Mouse (Mus musculus) small intestine, adult 2 months (tissue): ENCODE measurements around the gene Negr1.

Experiments
- CTCF ChIP-seq: fragments of 200-500 bp; IDR thresholded peaks from 2 replicates; pipeline ENCODE4 v1.5.1; 2012; ENCODE audit warnings: low read depth, mild to moderate bottlenecking, control low read depth, inconsistent platforms, low read length, moderate library complexity, mixed read lengths; ENCODE audit not compliant: insufficient replicate concordance, insufficient read length; ENCODE audit errors: extremely low read depth
- POLR2A ChIP-seq: fragments of 200-500 bp; IDR thresholded peaks from 2 replicates; pipeline ENCODE4 v1.6.1; 2012; ENCODE audit warnings: low read depth, mild to moderate bottlenecking, control low read depth, inconsistent platforms, low read length, moderate library complexity

DNA sequence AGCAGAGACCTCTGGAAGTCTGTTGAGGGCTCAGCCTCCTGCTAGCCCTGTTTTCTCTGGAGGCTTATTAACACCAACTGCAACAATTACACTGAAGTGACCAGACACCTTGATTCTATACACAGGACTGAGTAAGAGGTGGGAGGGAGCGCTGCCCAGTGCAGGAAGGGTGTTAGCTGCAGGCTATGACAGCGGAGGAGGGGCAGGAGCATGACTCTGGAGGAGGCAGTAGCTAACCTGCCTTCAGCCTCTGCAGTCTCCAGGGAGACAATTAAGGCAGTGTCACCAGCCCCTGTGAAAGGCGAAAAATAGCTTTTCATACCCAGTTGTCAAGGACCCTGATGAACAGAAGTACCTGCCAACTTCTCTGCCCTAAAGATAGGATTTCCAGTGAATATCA is 694.3 kb downstream of the Negr1 start:
- TF ChIP-seq CTCF, result no peak
- no peak for TF ChIP-seq POLR2A
